Mouse (Mus musculus): ENCODE data around the gene Gm45713. TPM values are rescaled to one million over a fixed set of nuclear protein-coding genes. Genes with fewer than 3 reads are reported as not detected.
"Not testable (repeated sequence)": the region's sequence is repeated elsewhere in the genome, so short reads cannot be mapped to it uniquely, and the experiment has no call there.

Gm45713 gene
- polyA plus RNA-seq, 1 experiment from 2014 or later = not detected

GRCm38 (mm10) chr7:45131850-45132249 lies 4.2 kb downstream of the Gm45713 start:
- H3K36me3 ChIP-seq = peaks cover 11% of the 10 kb centered on the region
- H3K27ac ChIP-seq = no peak overlapping the region
- DNase-seq (ENCODE audit: low spot score) = no peak
- no peaks in the 10 kb centered on the region for H3K9me3 ChIP-seq (replicated peaks)
- 88% methylated on average over 11 of the region's 11 CpGs for WGBS
- no peak overlapping the region for H3K4me3 ChIP-seq
- H3K27me3 ChIP-seq (ENCODE audit: low read depth, poor library complexity, severe bottlenecking) = peaks cover 25% of the 10 kb centered on the region
- H3K4me1 ChIP-seq = peaks cover 28% of the 10 kb centered on the region

GRCm38 (mm10) chr7:45129776-45130512 lies 6.1 kb downstream of the Gm45713 start:
- peak overlapping the region; percentile 75 for H3K4me3 ChIP-seq
- 54% methylated on average over 15 of the region's 15 CpGs for WGBS

GRCm38 (mm10) chr7:45129318-45129717 lies 6.7 kb downstream of the Gm45713 start:
- Histone ChIP-seq H3K4me1 (peaks cover 39% of the 10 kb centered on the region), H3K27ac (peak overlapping the region; percentile 97)

More at GRCm38 (mm10) chr7:45129776-45130512, 6.1 kb downstream of the Gm45713 start:
- DNase-seq (ENCODE audit: low spot score) = no peak
- Histone ChIP-seq H3K36me3 (peaks cover 30% of the 10 kb centered on the region), H3K27ac (peak overlapping the region; percentile 97), H3K27me3 (ENCODE audit: low read depth, poor library complexity, severe bottlenecking) (peaks cover 12% of the 10 kb centered on the region), H3K9me3 (replicated peaks) (no peaks in the 10 kb centered on the region), H3K4me1 (peaks cover 34% of the 10 kb centered on the region)

GRCm38 (mm10) chr7:45128624-45129246 lies 7.3 kb downstream of the Gm45713 start, which contains the start of gene Rpl13a:
TSS of gene Rpl13a (minus strand) at chr7:45128761.
- peak within 1 kb of the TSS; percentile 75 for H3K4me3 ChIP-seq
- WGBS = under 1% methylated on average over 48 of the region's 48 CpGs
- H3K9me3 ChIP-seq (replicated peaks) = no peaks in the 10 kb centered on the region
- no peaks in the 10 kb centered on the region for H3K27me3 ChIP-seq (ENCODE audit: low read depth, poor library complexity, severe bottlenecking)
- DNase-seq (ENCODE audit: low spot score) = peak; percentile 95
- peaks cover 39% of the 10 kb centered on the region for H3K4me1 ChIP-seq
- peaks cover 32% of the 10 kb centered on the region for H3K36me3 ChIP-seq
- peak within 1 kb of the TSS; percentile 97 for H3K27ac ChIP-seq

More at GRCm38 (mm10) chr7:45129318-45129717, 6.7 kb downstream of the Gm45713 start:
- Histone ChIP-seq H3K9me3 (replicated peaks) (no peaks in the 10 kb centered on the region), H3K36me3 (peaks cover 32% of the 10 kb centered on the region), H3K27me3 (ENCODE audit: low read depth, poor library complexity, severe bottlenecking) (peaks cover 5% of the 10 kb centered on the region), H3K4me3 (peak overlapping the region; percentile 75)
- DNase-seq (ENCODE audit: low spot score) = no peak
- under 1% methylated on average over 17 of the region's 17 CpGs for WGBS

GRCm38 (mm10) chr7:45127700-45128224 lies 8.3 kb downstream of the Gm45713 start:
- H3K4me1 ChIP-seq = peaks cover 45% of the 10 kb centered on the region
- 1% methylated on average over 6 of the region's 6 CpGs for WGBS
- no peaks in the 10 kb centered on the region for H3K9me3 ChIP-seq (replicated peaks)
- no peaks in the 10 kb centered on the region for H3K27me3 ChIP-seq (ENCODE audit: low read depth, poor library complexity, severe bottlenecking)
- peaks cover 38% of the 10 kb centered on the region for H3K36me3 ChIP-seq
- H3K27ac ChIP-seq = peak overlapping the region; percentile 97
- no peak for DNase-seq (ENCODE audit: low spot score)
- peak overlapping the region; percentile 75 for H3K4me3 ChIP-seq

- 48% methylated on average over 21 of the region's 21 CpGs for WGBS
- DNase-seq (ENCODE audit: low spot score) = no peak
- Histone ChIP-seq H3K4me1 (peaks cover 51% of the 10 kb centered on the region), H3K4me3 (peak overlapping the region; percentile 75), H3K27me3 (ENCODE audit: low read depth, poor library complexity, severe bottlenecking) (no peaks in the 10 kb centered on the region), H3K36me3 (peaks cover 45% of the 10 kb centered on the region), H3K9me3 (replicated peaks) (no peaks in the 10 kb centered on the region), H3K27ac (peak overlapping the region; percentile 97)
Measured at GRCm38 (mm10) chr7:45126844-45127699, 9.0 kb downstream of the Gm45713 start.

- DNase-seq (ENCODE audit: low spot score) = no peak
- Histone ChIP-seq H3K27ac (peak overlapping the region; percentile 97), H3K36me3 (peaks cover 53% of the 10 kb centered on the region), H3K4me1 (peaks cover 59% of the 10 kb centered on the region), H3K9me3 (replicated peaks) (no peaks in the 10 kb centered on the region), H3K27me3 (ENCODE audit: low read depth, poor library complexity, severe bottlenecking) (no peaks in the 10 kb centered on the region), H3K4me3 (peak overlapping the region; percentile 75)
- 79% methylated on average over 17 of the region's 17 CpGs for WGBS
Measured at GRCm38 (mm10) chr7:45126147-45126843, 9.7 kb downstream of the Gm45713 start.

- peaks cover 62% of the 10 kb centered on the region for H3K4me1 ChIP-seq
- peaks cover 59% of the 10 kb centered on the region for H3K36me3 ChIP-seq
- 66% methylated on average over 5 of the region's 5 CpGs for WGBS
- peak overlapping the region; percentile 84 for H3K4me3 ChIP-seq
- not testable (repeated sequence) for DNase-seq (ENCODE audit: low spot score); H3K9me3 ChIP-seq (replicated peaks); H3K27ac ChIP-seq; H3K27me3 ChIP-seq (ENCODE audit: low read depth, poor library complexity, severe bottlenecking)
Measured at GRCm38 (mm10) chr7:45125649-45126048, 10.4 kb downstream of the Gm45713 start.

- 10% methylated on average over 7 of the region's 7 CpGs for WGBS
- Histone ChIP-seq H3K27ac (peak overlapping the region; percentile 95; the same call in 1 of the 2 replicates), H3K4me1 (peaks cover 62% of the 10 kb centered on the region), H3K27me3 (ENCODE audit: low read depth, poor library complexity, severe bottlenecking) (no peaks in the 10 kb centered on the region), H3K9me3 (replicated peaks) (no peaks in the 10 kb centered on the region), H3K4me3 (peak overlapping the region; percentile 84), H3K36me3 (peaks cover 64% of the 10 kb centered on the region)
- DNase-seq (ENCODE audit: low spot score) = peak; percentile 68
Measured at GRCm38 (mm10) chr7:45125144-45125600, 10.9 kb downstream of the Gm45713 start.

- Histone ChIP-seq H3K36me3 (peaks cover 71% of the 10 kb centered on the region), H3K4me1 (peaks cover 57% of the 10 kb centered on the region), H3K27ac (peak within 1 kb of the TSS; percentile 95), H3K27me3 (ENCODE audit: low read depth, poor library complexity, severe bottlenecking) (no peaks in the 10 kb centered on the region), H3K9me3 (replicated peaks) (no peaks in the 10 kb centered on the region), H3K4me3 (peak within 1 kb of the TSS; percentile 84)
- under 1% methylated on average over 59 of the region's 59 CpGs for WGBS
- DNase-seq (ENCODE audit: low spot score) = peak; percentile 99
Measured at GRCm38 (mm10) chr7:45124224-45125143, 11.5 kb downstream of the Gm45713 start, which contains the start of gene Rps11. TSS of gene Rps11 (minus strand) at chr7:45124439.

- H3K36me3 ChIP-seq = peaks cover 84% of the 10 kb centered on the region
- H3K9me3 ChIP-seq (replicated peaks) = no peaks in the 10 kb centered on the region
- H3K27me3 ChIP-seq (ENCODE audit: low read depth, poor library complexity, severe bottlenecking) = no peaks in the 10 kb centered on the region
- H3K27ac ChIP-seq = peak overlapping the region; percentile 95
- DNase-seq (ENCODE audit: low spot score) = no peak
- H3K4me3 ChIP-seq = peak overlapping the region; percentile 84
- WGBS = 22% methylated on average over 12 of the region's 12 CpGs
- peaks cover 53% of the 10 kb centered on the region for H3K4me1 ChIP-seq
Measured at GRCm38 (mm10) chr7:45123186-45123570, 12.9 kb downstream of the Gm45713 start.
